Mouse (Mus musculus): Measurements from ENCODE around the gene Ugt1a10. TPM values are rescaled to one million over a fixed set of nuclear protein-coding genes. Genes with fewer than 3 reads are reported as not detected.
"Not testable (repeated sequence)": the region's sequence is repeated elsewhere in the genome, so short reads cannot be mapped to it uniquely, and the experiment has no call there.

Gene Ugt1a10
- polyA plus RNA-seq, 1 experiment from 2014 or later = not detected

GRCm38 (mm10) chr1:88125827-88126360 lies 70.7 kb downstream of the Ugt1a10 start:
- H3K4me1 ChIP-seq (ENCODE audit: control insufficient read depth, insufficient read depth, low read length); DNase-seq; H3K9ac ChIP-seq (replicated peaks; ENCODE audit: low read length); H3K4me2 ChIP-seq (ENCODE audit: low read length); H3K4me3 ChIP-seq (replicated peaks; ENCODE audit: low read depth, low read length); ATAC-seq (ENCODE audit: low FRiP score, low TSS enrichment); H3K36me3 ChIP-seq (ENCODE audit: control insufficient read depth, insufficient read depth, low read length); H3K27me3 ChIP-seq (ENCODE audit: control insufficient read depth, insufficient read depth, low read length); H3K9me3 ChIP-seq (ENCODE audit: control insufficient read depth, low read length); H3K27ac ChIP-seq (replicated peaks; ENCODE audit: low read depth, low read length): not testable (repeated sequence)
- 82% methylated on average over 4 of the region's 4 CpGs for WGBS

- WGBS = 86% methylated on average over 2 of the region's 2 CpGs
These were observed 73.9 kb downstream of the Ugt1a10 start for GRCm38 (mm10) chr1:88129091-88129490.

GRCm38 (mm10) chr1:88130223-88130622 lies 75.0 kb downstream of the Ugt1a10 start:
- 98% methylated on average over 1 of the region's 1 CpGs for WGBS
- not testable (repeated sequence) for DNase-seq; H3K4me2 ChIP-seq (ENCODE audit: low read length); H3K4me1 ChIP-seq (ENCODE audit: control insufficient read depth, insufficient read depth, low read length); H3K27ac ChIP-seq (replicated peaks; ENCODE audit: low read depth, low read length); H3K9me3 ChIP-seq (ENCODE audit: control insufficient read depth, low read length); H3K36me3 ChIP-seq (ENCODE audit: control insufficient read depth, insufficient read depth, low read length); H3K27me3 ChIP-seq (ENCODE audit: control insufficient read depth, insufficient read depth, low read length); H3K9ac ChIP-seq (replicated peaks; ENCODE audit: low read length); H3K4me3 ChIP-seq (replicated peaks; ENCODE audit: low read depth, low read length); ATAC-seq (ENCODE audit: low FRiP score, low TSS enrichment)

More at GRCm38 (mm10) chr1:88129091-88129490, 73.9 kb downstream of the Ugt1a10 start:
- not testable (repeated sequence) for H3K27me3 ChIP-seq (ENCODE audit: control insufficient read depth, insufficient read depth, low read length); H3K9me3 ChIP-seq (ENCODE audit: control insufficient read depth, low read length); DNase-seq; H3K4me1 ChIP-seq (ENCODE audit: control insufficient read depth, insufficient read depth, low read length); H3K36me3 ChIP-seq (ENCODE audit: control insufficient read depth, insufficient read depth, low read length); H3K4me2 ChIP-seq (ENCODE audit: low read length); H3K27ac ChIP-seq (replicated peaks; ENCODE audit: low read depth, low read length); ATAC-seq (ENCODE audit: low FRiP score, low TSS enrichment); H3K4me3 ChIP-seq (replicated peaks; ENCODE audit: low read depth, low read length); H3K9ac ChIP-seq (replicated peaks; ENCODE audit: low read length)

GRCm38 (mm10) chr1:88133908-88134456 lies 78.8 kb downstream of the Ugt1a10 start:
- no peak overlapping the region for H3K4me3 ChIP-seq (replicated peaks; ENCODE audit: low read depth, low read length)
- no peak overlapping the region for H3K4me2 ChIP-seq (ENCODE audit: low read length)
- H3K9me3 ChIP-seq (ENCODE audit: control insufficient read depth, low read length) = no peaks in the 10 kb centered on the region
- H3K36me3 ChIP-seq (ENCODE audit: control insufficient read depth, insufficient read depth, low read length) = no peaks in the 10 kb centered on the region
- H3K9ac ChIP-seq (replicated peaks; ENCODE audit: low read length) = no peak overlapping the region
- H3K4me1 ChIP-seq (ENCODE audit: control insufficient read depth, insufficient read depth, low read length) = no peaks in the 10 kb centered on the region
- no peaks in the 10 kb centered on the region for H3K27me3 ChIP-seq (ENCODE audit: control insufficient read depth, insufficient read depth, low read length)
- no peak for ATAC-seq (ENCODE audit: low FRiP score, low TSS enrichment)
- WGBS = 56% methylated on average over 3 of the region's 3 CpGs
- no peak overlapping the region for H3K27ac ChIP-seq (replicated peaks; ENCODE audit: low read depth, low read length)
- peak; percentile 45 for DNase-seq

GRCm38 (mm10) chr1:88134457-88135011 lies 79.3 kb downstream of the Ugt1a10 start, which contains the start of gene Ugt1a6a:
TSS of gene Ugt1a6a (plus strand) at chr1:88134809.
- not testable (repeated sequence) for ATAC-seq (ENCODE audit: low FRiP score, low TSS enrichment); H3K4me3 ChIP-seq (replicated peaks; ENCODE audit: low read depth, low read length); H3K9me3 ChIP-seq (ENCODE audit: control insufficient read depth, low read length); H3K27me3 ChIP-seq (ENCODE audit: control insufficient read depth, insufficient read depth, low read length); H3K36me3 ChIP-seq (ENCODE audit: control insufficient read depth, insufficient read depth, low read length); H3K27ac ChIP-seq (replicated peaks; ENCODE audit: low read depth, low read length); H3K4me2 ChIP-seq (ENCODE audit: low read length); H3K9ac ChIP-seq (replicated peaks; ENCODE audit: low read length); H3K4me1 ChIP-seq (ENCODE audit: control insufficient read depth, insufficient read depth, low read length)
- DNase-seq = peak; percentile 46
- WGBS = 41% methylated on average over 4 of the region's 5 CpGs

GRCm38 (mm10) chr1:88135229-88135904 lies 80.2 kb downstream of the Ugt1a10 start:
- not testable (repeated sequence) for H3K9me3 ChIP-seq (ENCODE audit: control insufficient read depth, low read length); H3K4me3 ChIP-seq (replicated peaks; ENCODE audit: low read depth, low read length); H3K4me1 ChIP-seq (ENCODE audit: control insufficient read depth, insufficient read depth, low read length); H3K4me2 ChIP-seq (ENCODE audit: low read length); DNase-seq; ATAC-seq (ENCODE audit: low FRiP score, low TSS enrichment); H3K27me3 ChIP-seq (ENCODE audit: control insufficient read depth, insufficient read depth, low read length); H3K36me3 ChIP-seq (ENCODE audit: control insufficient read depth, insufficient read depth, low read length); H3K9ac ChIP-seq (replicated peaks; ENCODE audit: low read length); H3K27ac ChIP-seq (replicated peaks; ENCODE audit: low read depth, low read length)
- 95% methylated on average over 5 of the region's 6 CpGs for WGBS

GRCm38 (mm10) chr1:88136646-88137045 lies 81.5 kb downstream of the Ugt1a10 start:
- Histone ChIP-seq H3K4me1 (ENCODE audit: control insufficient read depth, insufficient read depth, low read length) (no peaks in the 10 kb centered on the region), H3K4me3 (replicated peaks; ENCODE audit: low read depth, low read length) (no peak overlapping the region), H3K36me3 (ENCODE audit: control insufficient read depth, insufficient read depth, low read length) (no peaks in the 10 kb centered on the region), H3K9ac (replicated peaks; ENCODE audit: low read length) (no peak overlapping the region), H3K27ac (replicated peaks; ENCODE audit: low read depth, low read length) (no peak overlapping the region), H3K9me3 (ENCODE audit: control insufficient read depth, low read length) (no peaks in the 10 kb centered on the region), H3K4me2 (ENCODE audit: low read length) (no peak overlapping the region), H3K27me3 (ENCODE audit: control insufficient read depth, insufficient read depth, low read length) (no peaks in the 10 kb centered on the region)
- 78% methylated on average over 2 of the region's 2 CpGs for WGBS
- no peak for DNase-seq
- ATAC-seq (ENCODE audit: low FRiP score, low TSS enrichment) = no peak

- Histone ChIP-seq H3K9me3 (ENCODE audit: control insufficient read depth, low read length) (no peaks in the 10 kb centered on the region), H3K27ac (replicated peaks; ENCODE audit: low read depth, low read length) (no peak overlapping the region), H3K36me3 (ENCODE audit: control insufficient read depth, insufficient read depth, low read length) (no peaks in the 10 kb centered on the region), H3K4me3 (replicated peaks; ENCODE audit: low read depth, low read length) (no peak overlapping the region), H3K4me2 (ENCODE audit: low read length) (no peak overlapping the region), H3K9ac (replicated peaks; ENCODE audit: low read length) (no peak overlapping the region), H3K27me3 (ENCODE audit: control insufficient read depth, insufficient read depth, low read length) (no peaks in the 10 kb centered on the region), H3K4me1 (ENCODE audit: control insufficient read depth, insufficient read depth, low read length) (no peaks in the 10 kb centered on the region)
- no peak for DNase-seq
- no peak for ATAC-seq (ENCODE audit: low FRiP score, low TSS enrichment)
- WGBS = 88% methylated on average over 3 of the region's 3 CpGs
These were observed 82.1 kb downstream of the Ugt1a10 start for GRCm38 (mm10) chr1:88137264-88137663.

Measured in midbrain, embryonic 14.5 days (tissue).